Mouse (Mus musculus) large intestine, adult 2 months (tissue): Measurements from ENCODE around the gene Arhgap15. TPM values are rescaled to one million over a fixed set of nuclear protein-coding genes. Genes with fewer than 3 reads are reported as not detected.

Experiments
- DNase-seq: peaks from one replicate; pipeline ENCODE4 v3.0.0-alpha.2; 2012; ENCODE audit warnings: low read depth, low spot score
- WGBS: fragments of 180-500 bp; shearing (Covaris S2); methylation state at CpG from one replicate; pipeline ENCODE4 v1.1.7; 2018; 5-methylcytosine and 5-hydroxymethylcytosine counted together
- polyA plus RNA-seq: library from polyadenylated mRNA; depleted of rRNA; stranded (reverse); fragments of >200 nt; gene quantifications from 2 replicates; pipeline ENCODE4 v1.2.3, GENCODE M21; 2012

Gene Arhgap15
- polyA plus RNA-seq, 1 experiment = 0.76 TPM

DNA sequence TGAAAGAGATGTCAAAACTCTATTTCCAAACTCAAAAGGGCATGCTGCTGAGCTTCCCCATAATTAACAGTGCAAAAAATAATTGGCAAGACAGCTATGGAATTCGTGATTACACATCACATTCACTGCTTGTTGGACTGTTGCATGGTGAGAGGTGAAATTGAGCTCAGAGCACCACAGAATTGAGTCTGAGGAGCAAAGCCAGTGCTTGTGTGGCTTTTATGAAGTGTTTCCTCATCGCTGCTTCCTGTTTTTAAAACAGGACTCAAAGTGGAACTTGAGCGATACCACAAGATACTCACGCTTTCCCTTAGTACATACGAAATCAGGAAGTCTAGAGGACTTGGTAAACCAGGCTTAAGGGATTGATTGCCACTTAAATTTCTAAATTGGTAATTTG lies 24.0 kb downstream of the Arhgap15 start:
- WGBS = 73% methylated on average over 5 of the region's 5 CpGs
- no peak for DNase-seq

GRCm38 (mm10) chr2:43782157-43782556 lies 33.5 kb downstream of the Arhgap15 start:
- 85% methylated on average over 3 of the region's 3 CpGs for WGBS

DNA sequence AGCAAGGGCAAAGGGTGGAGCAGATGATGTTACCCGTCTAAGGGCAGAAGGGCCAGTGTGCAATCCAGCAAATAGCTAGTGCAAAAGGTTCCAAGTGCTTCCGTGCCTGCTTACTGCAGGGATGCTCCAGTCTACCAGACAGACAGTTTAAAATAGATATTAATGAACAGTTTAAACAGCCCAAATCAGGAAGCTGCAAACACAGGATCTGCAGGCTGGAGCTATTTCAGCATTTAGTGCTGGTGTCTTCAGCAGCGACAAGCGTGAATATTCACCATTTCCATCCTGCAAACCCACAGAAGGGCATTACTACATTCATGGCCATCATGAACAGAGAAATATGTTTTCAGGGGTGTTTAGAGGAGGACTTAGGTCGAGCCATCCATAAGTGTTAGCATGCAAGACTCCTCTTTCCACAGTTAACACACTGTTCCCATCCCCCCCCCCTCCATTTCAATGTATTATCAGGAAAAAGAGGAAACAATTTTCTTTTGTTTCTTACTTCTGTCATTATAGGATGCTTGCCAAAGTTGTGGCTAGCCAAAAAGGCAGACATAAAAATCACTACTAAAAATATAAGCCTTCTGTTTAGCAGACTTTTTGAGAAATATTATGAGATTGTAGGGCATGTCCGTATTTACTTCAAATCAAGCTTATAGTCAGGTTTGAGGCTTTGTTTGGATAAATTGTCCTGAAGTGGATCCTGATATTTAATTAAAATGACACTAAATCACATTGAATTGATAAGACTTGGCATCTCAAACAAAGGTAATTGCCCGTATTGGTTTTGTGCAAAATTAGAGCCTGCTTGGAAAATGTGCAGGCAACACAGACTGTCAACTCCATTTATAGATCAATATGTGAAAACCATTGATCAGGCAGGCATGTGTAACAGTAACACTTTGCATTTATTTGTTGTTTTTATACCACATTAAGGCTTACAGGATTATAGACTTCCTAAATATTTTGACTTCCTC lies 35.4 kb downstream of the Arhgap15 start:
- WGBS = 60% methylated on average over 7 of the region's 7 CpGs
- no peak for DNase-seq

More at GRCm38 (mm10) chr2:43782157-43782556, 33.5 kb downstream of the Arhgap15 start:
- no peak for DNase-seq

GRCm38 (mm10) chr2:43786101-43786500 lies 37.5 kb downstream of the Arhgap15 start:
- DNase-seq = no peak
- WGBS = 50% methylated on average over 3 of the region's 3 CpGs

DNA sequence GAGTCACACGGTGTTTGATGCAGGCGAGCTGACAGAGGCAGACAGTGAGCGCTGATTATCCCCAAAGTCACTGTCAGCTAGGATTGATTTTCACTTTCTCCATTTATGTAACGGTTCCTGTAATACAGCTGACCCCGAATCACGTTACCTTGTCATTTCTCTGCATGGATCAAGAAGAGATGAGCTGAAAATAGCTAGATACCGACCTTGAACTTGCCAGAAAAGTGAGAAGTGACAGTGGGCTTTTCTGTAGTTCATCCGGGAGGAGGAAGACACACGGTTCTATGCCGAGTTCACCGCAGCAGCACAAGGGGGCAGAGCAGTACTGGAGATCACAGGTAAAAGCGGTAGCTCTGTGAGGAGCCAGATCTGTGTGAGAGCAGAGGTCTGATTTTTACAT lies 38.5 kb downstream of the Arhgap15 start:
- 50% methylated on average over 12 of the region's 12 CpGs for WGBS

GRCm38 (mm10) chr2:43788484-43788883 lies 39.9 kb downstream of the Arhgap15 start:
- no peak for DNase-seq
- WGBS = 53% methylated on average over 8 of the region's 8 CpGs

More for the DNA sequence above, 38.5 kb downstream of the Arhgap15 start:
- no peak for DNase-seq

DNA sequence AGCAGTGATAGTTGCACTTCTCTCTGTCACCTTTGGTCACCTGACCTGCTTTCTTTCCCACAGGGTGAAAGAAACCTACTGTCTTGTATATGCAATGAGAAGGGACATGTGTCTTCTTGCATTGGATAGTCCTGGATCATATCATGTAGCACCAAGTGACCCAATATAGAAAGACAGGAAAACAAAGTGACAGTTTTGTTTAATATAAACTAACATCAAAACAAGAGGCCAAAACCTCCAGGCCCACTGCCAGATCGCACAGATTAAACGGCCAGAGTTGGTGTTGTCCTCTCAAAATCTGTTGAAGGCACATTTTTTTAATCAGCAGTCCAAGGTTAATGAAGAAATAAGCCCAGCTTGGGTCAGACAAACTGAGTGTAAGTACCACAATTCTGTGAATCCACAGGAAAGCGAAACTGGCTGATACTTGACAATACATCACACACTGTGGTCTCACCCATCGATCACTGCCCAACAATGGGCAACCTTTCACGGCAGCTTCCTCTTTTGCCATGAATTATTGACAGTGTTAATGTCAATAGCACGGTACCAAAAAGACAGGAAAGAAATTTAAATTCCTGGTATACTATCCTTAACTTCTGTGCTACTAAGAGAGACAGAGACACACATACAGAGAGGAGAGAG lies 41.5 kb downstream of the Arhgap15 start:
- DNase-seq = no peak
- WGBS = 67% methylated on average over 6 of the region's 6 CpGs

DNA sequence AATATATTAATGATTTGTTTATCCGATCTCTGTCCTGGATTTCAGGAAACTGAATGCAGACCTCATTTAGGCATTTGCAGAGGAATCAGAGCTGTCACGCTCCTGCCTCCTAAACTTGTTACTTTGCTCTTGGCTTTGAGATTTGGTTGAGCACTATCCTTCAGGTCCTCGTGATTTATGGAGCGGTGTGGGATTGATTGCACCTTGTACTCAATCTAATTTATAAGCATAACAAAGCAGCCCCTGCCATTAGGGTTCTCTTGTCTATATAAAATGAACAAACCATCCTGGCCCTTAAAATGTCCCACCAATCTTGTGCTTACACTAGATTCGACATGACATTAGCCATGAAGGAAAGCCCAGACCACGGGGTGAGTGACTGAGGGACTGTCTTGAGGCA lies 43.0 kb downstream of the Arhgap15 start:
- 73% methylated on average over 6 of the region's 6 CpGs for WGBS
- no peak for DNase-seq

DNA sequence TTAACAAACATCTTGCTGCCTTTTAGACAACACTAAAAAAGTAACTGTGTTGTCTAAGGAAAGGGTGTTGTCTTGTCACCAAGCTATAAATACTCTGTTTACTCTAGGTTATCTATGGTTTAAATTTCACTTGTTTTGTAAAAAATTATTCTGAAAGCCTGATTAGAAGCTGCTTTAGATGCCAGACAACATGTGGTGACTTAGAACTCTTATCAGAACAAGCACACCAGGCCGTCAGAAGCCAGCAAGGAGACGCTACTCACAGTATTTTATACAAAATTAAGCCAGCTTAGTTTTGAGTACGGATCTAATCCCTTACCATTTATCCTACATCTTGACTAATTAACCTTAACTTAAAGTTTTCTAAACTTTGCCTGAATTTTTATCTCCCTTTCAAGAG lies 44.5 kb downstream of the Arhgap15 start:
- no peak for DNase-seq
- WGBS = 78% methylated on average over 3 of the region's 3 CpGs

DNA sequence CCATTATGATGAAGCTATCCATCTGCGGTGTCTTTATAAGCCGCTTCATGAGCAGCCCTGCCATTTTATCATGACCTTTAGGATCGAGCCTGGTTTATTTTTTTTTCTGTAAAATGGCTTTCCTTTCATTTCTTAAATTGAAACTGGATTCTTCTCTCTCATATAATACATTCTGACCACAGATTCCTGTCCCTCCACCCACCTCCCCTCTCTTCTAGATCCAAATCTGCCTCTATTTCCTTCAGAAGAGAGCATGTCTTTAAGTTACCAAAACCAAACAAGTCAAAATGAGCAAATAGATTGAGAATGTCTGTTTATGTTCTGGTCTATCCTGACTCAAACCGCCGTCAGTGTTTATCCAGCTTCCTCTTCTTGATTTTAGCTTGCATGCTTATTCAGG lies 46.1 kb downstream of the Arhgap15 start:
- DNase-seq = no peak
- WGBS = 73% methylated on average over 5 of the region's 5 CpGs

DNA sequence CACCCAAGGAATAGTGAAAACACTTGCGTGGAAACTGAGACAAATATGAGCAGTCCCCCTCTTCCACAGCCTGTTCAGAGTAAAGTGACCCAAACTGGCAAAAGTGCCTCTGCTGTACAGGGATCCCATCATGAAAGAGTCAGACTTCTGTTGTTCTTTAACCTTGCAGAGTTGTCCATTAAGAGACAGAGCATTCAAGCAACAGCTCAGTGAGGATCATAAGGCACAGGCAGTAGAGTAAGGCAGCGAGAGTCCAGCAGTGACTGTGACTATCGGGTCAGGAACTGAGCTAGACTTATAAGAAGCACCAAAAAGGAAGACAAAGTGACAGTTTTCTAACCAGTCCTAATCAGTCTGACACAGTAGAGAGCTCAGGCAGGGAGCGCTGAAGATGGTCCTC lies 47.8 kb downstream of the Arhgap15 start:
- DNase-seq = no peak
- 92% methylated on average over 4 of the region's 4 CpGs for WGBS

DNA sequence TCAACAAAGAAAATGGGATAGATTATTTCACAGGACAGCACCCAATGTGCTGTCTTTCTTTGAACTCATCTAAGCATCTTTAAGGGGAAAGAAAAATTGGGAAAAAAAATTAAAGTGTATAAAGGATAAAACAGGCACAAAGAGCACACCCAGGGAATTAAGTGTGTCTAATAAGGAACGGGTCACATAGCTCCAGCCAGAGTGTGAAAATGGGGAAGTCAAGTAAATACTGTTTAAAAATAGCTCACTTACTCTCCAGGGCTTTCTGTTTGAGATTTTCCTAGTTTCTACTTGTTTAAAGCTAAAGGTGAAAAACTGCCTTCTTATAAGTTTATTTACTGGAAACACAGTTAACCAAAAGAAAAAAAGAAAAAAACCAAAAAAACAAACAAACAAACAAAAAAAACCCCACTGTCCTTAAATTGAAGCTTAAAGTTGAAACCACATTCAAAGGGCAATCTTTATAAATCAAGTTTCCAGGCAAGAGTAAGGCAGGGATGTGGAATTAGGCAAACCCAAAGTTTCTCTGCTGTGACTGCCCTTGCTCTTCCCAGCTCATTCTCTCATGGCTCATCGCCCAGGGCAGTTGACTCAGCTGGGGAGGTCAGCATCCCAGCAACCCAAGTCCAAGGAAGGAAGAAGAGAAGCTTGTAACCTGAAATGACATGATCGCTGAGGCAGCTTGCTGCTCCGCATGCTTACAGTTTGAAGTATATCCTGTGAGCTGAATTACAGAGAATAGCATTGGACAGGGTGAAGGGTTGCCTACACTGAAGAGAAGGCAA lies 57.5 kb downstream of the Arhgap15 start:
- DNase-seq = no peak
- 57% methylated on average over 4 of the region's 4 CpGs for WGBS

DNA sequence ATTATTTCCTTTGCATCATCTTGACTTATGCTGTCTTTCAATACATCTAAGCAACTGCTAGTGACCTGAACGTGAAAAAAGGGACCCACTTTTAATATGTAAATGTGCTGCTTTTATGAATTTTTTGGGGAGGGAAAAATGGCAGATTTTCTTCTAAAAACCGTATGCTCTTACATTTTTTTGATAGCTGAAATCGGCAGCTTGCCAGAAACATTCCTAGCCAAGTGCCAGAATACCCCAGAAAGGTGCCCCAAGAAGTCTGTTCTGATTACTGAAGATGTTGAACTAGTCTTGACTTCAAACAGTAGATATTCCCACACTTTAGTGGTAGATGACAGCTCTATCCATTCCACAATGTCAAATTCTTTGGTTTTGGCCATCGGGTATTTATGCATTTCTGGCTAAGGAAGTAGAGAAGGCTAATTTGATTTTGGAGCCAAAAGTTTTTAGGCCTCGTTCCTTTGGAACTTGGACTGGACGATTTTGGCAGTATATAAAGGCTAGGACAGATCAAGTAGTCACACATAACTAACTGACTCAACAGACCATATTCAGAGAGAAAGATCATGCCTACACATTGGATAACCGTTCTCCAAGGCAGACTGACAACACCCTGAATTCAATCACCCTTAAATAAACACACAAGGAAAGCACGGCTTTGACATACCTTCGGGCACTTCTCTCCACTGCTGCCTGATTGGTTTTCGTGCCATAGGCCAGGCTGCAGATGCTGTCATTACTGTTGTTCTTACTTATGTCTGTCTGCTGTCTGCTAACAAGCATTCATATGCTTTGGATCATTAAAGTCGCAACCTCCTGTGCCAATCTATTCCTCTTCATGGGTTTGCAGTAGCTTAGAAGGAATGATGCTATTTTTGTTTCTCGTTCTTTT lies 67.5 kb downstream of the Arhgap15 start:
- 77% methylated on average over 12 of the region's 12 CpGs for WGBS

GRCm38 (mm10) chr2:43816788-43817581 lies 68.4 kb downstream of the Arhgap15 start:
- WGBS = 80% methylated on average over 8 of the region's 8 CpGs
- DNase-seq = no peak

More for the DNA sequence above, 67.5 kb downstream of the Arhgap15 start:
- no peak for DNase-seq

DNA sequence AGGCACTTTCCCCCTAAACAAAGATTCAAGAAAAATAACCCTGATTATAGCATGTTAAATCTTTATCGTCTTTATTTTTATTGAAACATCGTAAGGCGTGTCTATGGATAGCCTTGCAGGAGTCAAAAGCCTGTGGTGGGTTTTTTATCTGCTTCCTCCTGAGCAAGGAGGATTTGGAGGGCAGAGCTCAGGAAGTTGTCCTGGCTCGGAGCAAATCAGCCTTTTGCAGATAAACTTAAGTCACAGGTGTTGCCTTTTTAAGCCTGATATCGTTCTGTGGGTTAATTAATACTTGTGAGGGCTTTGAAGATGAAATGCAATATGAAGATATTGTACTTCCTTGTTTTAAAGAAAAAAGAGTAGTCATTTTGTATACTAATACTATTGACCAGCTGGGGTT lies 87.3 kb downstream of the Arhgap15 start:
- WGBS = 77% methylated on average over 5 of the region's 5 CpGs
- no peak for DNase-seq

GRCm38 (mm10) chr2:43841644-43842043 lies 93.0 kb downstream of the Arhgap15 start:
- DNase-seq = no peak
- 59% methylated on average over 5 of the region's 5 CpGs for WGBS

GRCm38 (mm10) chr2:43851195-43851594 lies 102.6 kb downstream of the Arhgap15 start:
- DNase-seq = no peak
- WGBS = 55% methylated on average over 3 of the region's 3 CpGs

DNA sequence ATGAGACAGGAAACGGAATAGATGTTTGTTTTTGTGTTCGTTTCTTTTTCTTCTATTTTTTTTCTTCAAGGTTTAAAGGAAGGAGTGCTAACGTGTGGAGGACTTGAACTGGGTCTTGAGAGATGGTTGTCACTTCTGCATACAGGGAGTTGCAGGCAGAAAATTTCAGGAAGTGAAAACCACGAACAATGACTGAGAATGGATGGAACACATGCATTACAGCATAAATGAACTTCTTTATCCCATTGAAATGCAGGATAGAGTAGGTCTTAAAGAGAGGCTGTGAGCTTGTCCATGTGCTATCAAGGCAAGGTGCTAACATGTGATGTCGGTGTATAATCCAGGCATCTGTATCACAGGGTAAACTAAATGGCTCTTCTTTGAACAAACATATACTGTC lies 114.1 kb downstream of the Arhgap15 start:
- no peak for DNase-seq
- 62% methylated on average over 5 of the region's 5 CpGs for WGBS
